Mouse (Mus musculus) leukemia stem cell, adult 10-12 weeks (primary cell): ENCODE data around the gene Zfp143. TPM values are rescaled to one million over a fixed set of nuclear protein-coding genes. Genes with fewer than 3 reads are reported as not detected.

Experiments
- polyA plus RNA-seq: library from polyadenylated mRNA; stranded (reverse); fragments of >175 nt; gene quantifications from 2 replicates; pipeline ENCODE4 v1.2.3, GENCODE M21; 2012; ENCODE audit warnings: low replicate concordance

Gene Zfp143
- polyA plus RNA-seq = 1.9 and 2.1 TPM in 2 replicates

DNA sequence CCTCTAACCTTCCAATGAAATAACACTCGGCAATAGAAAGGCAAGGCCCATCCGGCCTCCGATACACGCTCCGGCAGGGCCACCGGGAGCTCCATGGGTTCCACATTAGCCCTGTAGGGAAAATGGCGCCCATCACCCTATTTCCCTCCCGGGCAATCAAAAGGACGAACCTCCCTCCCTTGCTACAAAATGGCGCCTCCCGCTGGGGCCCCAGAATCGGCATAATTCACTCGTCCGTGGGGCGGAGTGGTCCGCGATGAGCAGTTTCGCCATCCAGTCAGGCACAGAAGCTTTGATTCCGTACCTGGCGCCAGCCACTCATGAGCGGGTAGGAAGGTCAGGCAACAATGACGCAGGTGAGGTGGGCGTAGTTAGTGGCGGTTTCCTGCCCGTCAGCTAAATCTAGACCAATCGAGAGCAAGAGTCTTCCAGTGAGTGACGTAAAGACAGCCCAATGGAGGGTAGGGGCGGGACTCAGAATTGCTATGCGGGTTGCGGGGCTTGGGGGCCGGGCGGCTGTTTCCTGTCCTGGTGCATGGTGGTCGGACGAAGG is at the start of gene Zfp143:
Gene Zfp143 (plus strand): TSS at position 19 of the 553 bp plus-strand sequence.

DNA sequence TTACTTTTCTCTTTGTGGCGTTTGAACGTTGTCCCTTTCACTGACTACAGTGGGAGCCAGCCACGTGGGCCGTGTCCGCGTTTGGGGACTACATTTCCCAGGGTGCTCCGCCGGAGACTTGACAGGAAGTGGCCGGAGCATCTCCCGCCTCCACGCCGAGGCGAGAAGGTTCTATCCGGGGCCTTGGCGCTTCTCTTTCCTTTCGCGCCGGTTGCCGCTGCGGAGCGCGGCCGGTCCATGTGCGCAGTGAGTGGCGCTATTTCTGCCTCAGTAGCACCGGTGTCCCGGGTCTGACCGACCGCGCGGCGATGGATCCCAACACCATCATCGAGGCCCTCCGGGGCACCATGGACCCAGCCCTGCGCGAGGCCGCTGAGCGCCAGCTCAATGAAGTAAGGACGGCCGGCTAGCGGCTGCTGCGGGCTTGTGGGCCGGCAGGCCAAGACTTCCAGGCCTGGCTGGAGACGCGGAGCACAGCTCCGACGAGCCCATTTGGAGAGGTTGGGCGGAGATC is 42.8 kb upstream of the Zfp143 start, which contains the start of gene Ipo7:
Gene Ipo7 (plus strand): TSS at position 158 of the 514 bp plus-strand sequence.

DNA sequence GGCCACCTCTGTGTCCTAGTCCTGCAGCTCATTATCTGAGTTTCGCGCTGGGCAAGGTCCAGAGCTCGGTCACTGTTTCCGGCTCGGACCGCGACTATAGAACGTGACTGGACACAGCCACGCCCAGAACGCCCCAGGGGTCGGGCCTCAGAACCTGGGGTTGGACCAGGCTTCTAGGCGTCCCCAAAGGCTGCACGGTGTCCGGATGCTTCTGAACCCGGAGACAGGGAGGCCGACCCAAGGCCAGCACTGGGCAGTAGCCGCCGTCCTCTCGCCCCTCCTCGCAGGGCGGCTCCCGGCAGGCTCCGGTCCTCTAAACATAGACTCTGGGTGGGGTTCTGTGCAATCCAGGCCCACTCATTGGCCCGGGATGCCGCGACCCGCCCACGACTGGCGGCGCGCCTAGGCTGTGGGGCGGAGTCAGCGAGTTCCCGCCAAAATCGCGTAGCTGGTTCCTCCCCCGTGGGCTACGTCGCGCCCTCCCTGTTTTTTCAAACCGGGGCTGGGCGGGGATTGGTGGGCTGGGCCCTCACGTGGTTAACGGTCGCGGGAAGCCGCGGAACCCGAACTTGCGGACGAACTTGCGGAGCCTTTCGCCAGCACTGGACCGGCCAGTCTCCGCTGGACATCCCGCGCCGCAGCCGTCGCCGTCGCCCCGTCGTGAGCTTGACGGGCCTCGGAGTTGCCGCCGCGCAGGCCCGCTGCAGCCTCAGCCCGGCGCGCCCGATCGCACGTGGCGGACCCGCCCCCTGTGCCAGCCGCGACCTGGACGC is 60.7 kb downstream of the Zfp143 start, which contains the start of gene Wee1:
Gene Wee1 (plus strand): TSS at position 531 of the 773 bp plus-strand sequence.

Other genes with a start within 250 kb of the Zfp143 start
- gene Scube2, start 195.5 kb upstream of the Zfp143 start, polyA plus RNA-seq = not detected in 2 replicates
- 6.3 and 11.6 TPM in 2 replicates for gene Dennd5a, start 100.7 kb upstream of the Zfp143 start, polyA plus RNA-seq
- gene Tmem41b, start 74.3 kb upstream of the Zfp143 start, polyA plus RNA-seq = 15.7 and 27.1 TPM in 2 replicates
- 123 and 251 TPM in 2 replicates for gene Ipo7, start 42.9 kb upstream of the Zfp143 start, polyA plus RNA-seq
- 18.6 and 29.2 TPM in 2 replicates for gene Wee1, start 60.8 kb downstream of the Zfp143 start, polyA plus RNA-seq
- 18.1 and 20.0 TPM in 2 replicates for gene Swap70, start 160.5 kb downstream of the Zfp143 start, polyA plus RNA-seq